Mouse (Mus musculus) heart, adult 2 months (tissue): ENCODE measurements around the gene Pyroxd2.

ENCODE experiments used
- CTCF ChIP-seq: fragments of 200-600 bp; IDR thresholded peaks from 2 replicates; pipeline ENCODE4 v1.8.1; 2022; ENCODE audit warnings: antibody characterized with exemption, mild to moderate bottlenecking, moderate library complexity
- POLR2A ChIP-seq: fragments of 200-500 bp; IDR thresholded peaks from 2 replicates; pipeline ENCODE4 v1.6.1; 2011; ENCODE audit warnings: mild to moderate bottlenecking, low read depth, low read length, control low read depth; ENCODE audit not compliant: insufficient read depth

DNA sequence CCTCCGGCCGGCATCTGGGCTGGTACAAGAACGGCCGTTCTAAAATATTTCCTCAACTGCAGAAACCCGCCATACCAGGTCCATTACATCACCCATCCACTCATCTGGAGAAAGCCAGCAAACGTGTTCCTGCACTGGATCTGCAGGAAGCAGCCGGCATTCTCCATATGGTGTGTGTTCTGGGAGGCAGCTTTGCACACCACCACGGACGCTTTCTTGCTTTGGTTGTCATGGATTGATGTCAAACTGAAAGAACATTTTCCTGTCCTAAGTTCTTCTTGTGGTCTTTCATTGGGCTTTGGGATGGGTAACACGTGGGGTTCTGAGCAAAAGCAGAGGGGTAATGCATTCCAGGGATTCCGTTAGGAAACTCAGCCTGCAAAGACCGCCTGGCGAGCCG, 10.7 kb downstream of the Pyroxd2 start:
- no peak for TF ChIP-seq POLR2A
- no peak for TF ChIP-seq CTCF
